Mouse (Mus musculus) liver, adult 2 months (tissue): ENCODE measurements around the gene Mrpl43. TPM values are rescaled to one million over a fixed set of nuclear protein-coding genes. Genes with fewer than 3 reads are reported as not detected.

Experiments used
- DNase-seq: peaks from one replicate; pipeline ENCODE4 v3.0.0-alpha.2; 2011; ENCODE audit warnings: low read depth, low spot score; ENCODE audit errors: extremely low read depth
- H3K27ac ChIP-seq: fragments of 200-500 bp; replicated peaks from 2 replicates; pipeline ENCODE4 v1.5.1; 2012; ENCODE audit warnings: low read depth, mild to moderate bottlenecking, control low read depth, inconsistent platforms, low read length; ENCODE audit not compliant: insufficient read depth
- H3K27me3 ChIP-seq: fragments of 200-500 bp; 2 replicates; pipeline ENCODE4 v1.6.1; 2012; ENCODE audit warnings: mild to moderate bottlenecking, moderate library complexity, low read length, inconsistent platforms; ENCODE audit not compliant: control insufficient read depth, insufficient read depth
- H3K36me3 ChIP-seq: fragments of 200-500 bp; 2 replicates; pipeline ENCODE4 v1.6.1; 2012; ENCODE audit warnings: low read length, inconsistent platforms; ENCODE audit not compliant: control insufficient read depth, insufficient read depth
- H3K4me1 ChIP-seq: fragments of 200-500 bp; 2 replicates; pipeline ENCODE4 v1.6.1; 2011; ENCODE audit warnings: low read length; ENCODE audit not compliant: control insufficient read depth, insufficient read depth
- H3K4me3 ChIP-seq: fragments of 200-500 bp; 2 replicates; pipeline ENCODE4 v1.5.1; 2011; ENCODE audit warnings: low read depth, mild to moderate bottlenecking, control low read depth, low read length, moderate library complexity; ENCODE audit not compliant: insufficient read depth
- H3K79me2 ChIP-seq: fragments of 200-500 bp; 2 replicates; pipeline ENCODE4 v1.6.1; 2012; ENCODE audit warnings: inconsistent platforms, mild to moderate bottlenecking, low read length, moderate library complexity; ENCODE audit not compliant: control insufficient read depth, insufficient read depth
- H3K9ac ChIP-seq: fragments of 200-500 bp; 2 replicates; pipeline ENCODE4 v1.6.1; 2012; ENCODE audit warnings: low read depth, mild to moderate bottlenecking, control low read depth, inconsistent platforms, low read length
- CTCF ChIP-seq: fragments of 200-500 bp; IDR thresholded peaks from 2 replicates; pipeline ENCODE4 v1.5.1; 2011; ENCODE audit warnings: low read depth, low read length, control low read depth
- POLR2A ChIP-seq: fragments of 200-500 bp; IDR thresholded peaks from 2 replicates; pipeline ENCODE4 v1.6.1; 2011; ENCODE audit warnings: low read length, control low read depth; ENCODE audit not compliant: insufficient read depth; ENCODE audit errors: extremely low read depth
- WGBS: fragments of 180-500 bp; shearing (Covaris S2); methylation state at CpG from one replicate; pipeline ENCODE4 v1.1.7; 2018; 5-methylcytosine and 5-hydroxymethylcytosine counted together
- polyA plus RNA-seq: library from polyadenylated mRNA; depleted of rRNA; stranded (reverse); fragments of >200 nt; gene quantifications from 2 replicates; pipeline ENCODE4 v1.2.3, GENCODE M21; 2012; rRNA removed
- total RNA-seq: library from RNA; depleted of rRNA; stranded (reverse); fragments of >200 nt; gene quantifications from 2 replicates; pipeline ENCODE4 v1.2.3, GENCODE M21; 2014; rRNA removed

Mrpl43 gene
- total RNA-seq (26.6 and 32.3 TPM in 2 replicates), polyA plus RNA-seq (76.2 and 80.0 TPM in 2 replicates)

DNA sequence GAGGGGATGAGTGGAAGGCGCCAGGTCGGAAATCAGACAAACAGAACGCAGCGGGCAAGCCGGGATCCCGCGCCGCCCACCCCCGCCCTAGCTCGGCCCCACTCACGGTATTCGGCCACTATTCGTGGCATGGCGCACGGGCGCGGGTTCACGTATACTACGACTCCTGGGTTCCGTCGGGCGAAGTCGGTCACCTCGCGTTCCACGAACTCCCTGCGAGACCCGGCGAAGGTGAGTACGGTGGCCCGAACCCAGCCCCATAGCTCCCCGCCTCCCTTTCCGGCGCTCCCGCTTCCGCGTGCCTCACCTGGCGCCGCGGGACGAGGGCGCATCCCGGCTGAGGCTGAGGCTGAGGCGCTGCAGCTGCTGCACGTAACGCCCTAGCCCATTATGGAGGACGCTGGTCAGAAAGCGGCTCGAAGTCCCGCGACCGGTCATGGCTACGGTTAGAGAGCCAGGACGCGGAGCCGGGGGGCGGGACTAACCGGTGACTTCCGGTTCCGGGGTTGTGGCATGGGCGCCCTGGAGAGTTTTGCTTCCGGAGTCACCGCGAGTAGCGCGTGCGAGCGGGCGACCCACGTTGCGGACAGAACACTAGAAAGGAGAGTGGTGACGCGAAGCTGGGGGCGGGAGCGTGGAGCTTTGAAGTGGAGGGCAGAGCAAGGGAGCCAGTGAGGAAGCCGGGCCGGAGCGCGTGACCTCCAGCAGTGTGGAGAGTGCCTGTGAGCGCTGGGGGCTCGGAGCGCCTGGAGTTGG, at the start of gene Mrpl43:
Gene Mrpl43 (minus strand): TSS at position 486 of the 756 bp plus-strand sequence.
- Histone ChIP-seq H3K4me1 (peaks cover 15% of the 10 kb centered on the region), H3K79me2 (no peaks in the 10 kb centered on the region), H3K36me3 (peaks cover 9% of the 10 kb centered on the region), H3K27ac (peak within 1 kb of the TSS; percentile 78), H3K4me3 (peak within 1 kb of the TSS; percentile 82), H3K27me3 (no peaks in the 10 kb centered on the region), H3K9ac (peak within 1 kb of the TSS; percentile 91)
- TF ChIP-seq POLR2A (0 out of 2 replicates have a peak, but pooled peaks have one; percentile 45), CTCF (no peak)
- peak; percentile 86 for DNase-seq
- under 1% methylated on average over 82 of the region's 82 CpGs for WGBS

DNA sequence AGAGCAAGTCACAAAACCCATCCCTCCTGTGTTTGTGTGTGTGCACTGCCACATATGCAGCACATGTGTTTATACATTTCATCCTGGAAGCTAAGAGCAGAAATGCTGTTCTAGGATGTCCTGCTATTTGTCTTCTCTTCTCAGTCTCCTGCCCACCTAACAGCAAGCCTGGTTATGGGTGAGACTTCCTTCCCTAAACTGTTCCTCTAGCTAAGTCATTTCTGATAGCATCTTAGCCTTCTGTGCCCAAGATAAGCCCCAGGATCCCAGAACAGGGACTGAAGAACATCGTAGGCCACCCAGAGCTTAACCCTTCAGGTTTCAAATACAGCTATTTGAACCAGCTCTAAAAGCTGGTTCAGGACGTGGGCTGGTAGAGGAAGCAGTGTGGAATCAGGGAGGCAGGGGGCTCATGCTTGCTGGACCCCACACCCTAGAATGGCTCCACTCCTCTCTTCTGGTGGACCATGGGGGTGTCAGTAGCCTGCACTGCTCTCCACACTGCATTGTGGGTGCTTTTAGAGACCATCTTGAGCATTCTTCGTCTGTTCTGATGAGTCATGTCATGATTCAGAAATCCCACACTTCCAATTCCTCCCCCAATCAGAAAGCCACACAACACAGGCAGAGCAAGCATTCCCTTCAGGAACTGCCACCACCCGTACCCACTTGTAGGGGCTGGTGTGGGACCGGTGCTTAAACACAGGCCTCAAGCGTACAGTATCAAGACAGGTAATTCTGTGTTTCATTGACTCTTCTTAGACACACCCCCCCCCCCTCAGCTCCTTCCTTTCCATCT, 48.8 kb upstream of the Mrpl43 start:
- no peaks in the 10 kb centered on the region for H3K27me3 ChIP-seq
- no peak overlapping the region for H3K9ac ChIP-seq
- no peaks in the 10 kb centered on the region for H3K79me2 ChIP-seq
- H3K27ac ChIP-seq, result no peak overlapping the region
- no peak overlapping the region for H3K4me3 ChIP-seq
- 88% methylated on average over 6 of the region's 6 CpGs for WGBS
- DNase-seq, result no peak
- no peaks in the 10 kb centered on the region for H3K36me3 ChIP-seq
- no peak for TF ChIP-seq POLR2A
- TF ChIP-seq CTCF, result no peak
- peaks cover 2% of the 10 kb centered on the region; the same call in 1 of the 2 replicates for H3K4me1 ChIP-seq

DNA sequence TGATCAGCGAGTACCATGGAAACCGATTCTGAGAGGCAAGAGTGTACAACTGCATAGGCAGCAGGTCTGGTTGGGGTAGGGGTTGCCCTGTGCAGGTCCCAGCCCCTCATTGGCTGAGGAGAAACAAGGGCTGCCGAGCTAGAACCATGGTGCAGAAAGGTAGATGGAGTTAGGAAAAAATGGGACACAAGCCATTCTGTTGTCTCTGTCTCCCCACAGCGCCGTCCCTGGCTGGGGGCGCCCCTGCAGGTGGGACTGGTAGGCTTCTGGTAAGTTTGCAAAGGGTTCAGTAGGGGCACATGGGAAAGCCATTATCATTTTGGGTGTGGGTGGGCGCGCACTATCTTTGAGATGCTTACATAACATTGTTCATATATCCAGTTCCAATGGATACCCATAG, 47.2 kb upstream of the Mrpl43 start:
- TF ChIP-seq CTCF (no peak), POLR2A (no peak)
- H3K27me3 ChIP-seq, result no peaks in the 10 kb centered on the region
- no peaks in the 10 kb centered on the region for H3K36me3 ChIP-seq
- H3K27ac ChIP-seq, result no peak overlapping the region
- no peak for DNase-seq
- 87% methylated on average over 8 of the region's 8 CpGs for WGBS
- no peak overlapping the region for H3K9ac ChIP-seq
- no peaks in the 10 kb centered on the region for H3K79me2 ChIP-seq
- H3K4me3 ChIP-seq, result no peak overlapping the region
- no peaks in the 10 kb centered on the region; the same call in 1 of the 2 replicates for H3K4me1 ChIP-seq

GRCm38 (mm10) chr19:45049523-45049922, 43.3 kb upstream of the Mrpl43 start:
- WGBS, result 58% methylated on average over 9 of the region's 9 CpGs
- H3K36me3 ChIP-seq, result no peaks in the 10 kb centered on the region
- no peak overlapping the region for H3K4me3 ChIP-seq
- no peak overlapping the region for H3K27ac ChIP-seq
- no peak for TF ChIP-seq POLR2A
- no peaks in the 10 kb centered on the region for H3K79me2 ChIP-seq
- peaks cover 3% of the 10 kb centered on the region; the same call in 1 of the 2 replicates for H3K27me3 ChIP-seq
- peaks cover 8% of the 10 kb centered on the region for H3K4me1 ChIP-seq
- no peak for DNase-seq
- no peak overlapping the region for H3K9ac ChIP-seq

- Histone ChIP-seq H3K79me2 (no peaks in the 10 kb centered on the region), H3K9ac (no peak overlapping the region), H3K36me3 (no peaks in the 10 kb centered on the region), H3K27ac (no peak overlapping the region), H3K4me3 (no peak overlapping the region), H3K4me1 (peaks cover 8% of the 10 kb centered on the region), H3K27me3 (peaks cover 3% of the 10 kb centered on the region; the same call in 1 of the 2 replicates)
- no peak for TF ChIP-seq CTCF
- no peak for TF ChIP-seq POLR2A
- DNase-seq, result no peak
- 75% methylated on average over 12 of the region's 12 CpGs for WGBS
These were observed 42.6 kb upstream of the Mrpl43 start for GRCm38 (mm10) chr19:45048644-45049365.
